Mouse (Mus musculus): ENCODE results near the gene Sh3pxd2b. TPM values are rescaled to one million over a fixed set of nuclear protein-coding genes. Genes with fewer than 3 reads are reported as not detected.
A peak's percentile ranks its signal among the peaks of the same experiment; 100 is the strongest.

The Sh3pxd2b gene
- polyA plus RNA-seq, 1 experiment from 2014 or later = 20.8 TPM

DNA sequence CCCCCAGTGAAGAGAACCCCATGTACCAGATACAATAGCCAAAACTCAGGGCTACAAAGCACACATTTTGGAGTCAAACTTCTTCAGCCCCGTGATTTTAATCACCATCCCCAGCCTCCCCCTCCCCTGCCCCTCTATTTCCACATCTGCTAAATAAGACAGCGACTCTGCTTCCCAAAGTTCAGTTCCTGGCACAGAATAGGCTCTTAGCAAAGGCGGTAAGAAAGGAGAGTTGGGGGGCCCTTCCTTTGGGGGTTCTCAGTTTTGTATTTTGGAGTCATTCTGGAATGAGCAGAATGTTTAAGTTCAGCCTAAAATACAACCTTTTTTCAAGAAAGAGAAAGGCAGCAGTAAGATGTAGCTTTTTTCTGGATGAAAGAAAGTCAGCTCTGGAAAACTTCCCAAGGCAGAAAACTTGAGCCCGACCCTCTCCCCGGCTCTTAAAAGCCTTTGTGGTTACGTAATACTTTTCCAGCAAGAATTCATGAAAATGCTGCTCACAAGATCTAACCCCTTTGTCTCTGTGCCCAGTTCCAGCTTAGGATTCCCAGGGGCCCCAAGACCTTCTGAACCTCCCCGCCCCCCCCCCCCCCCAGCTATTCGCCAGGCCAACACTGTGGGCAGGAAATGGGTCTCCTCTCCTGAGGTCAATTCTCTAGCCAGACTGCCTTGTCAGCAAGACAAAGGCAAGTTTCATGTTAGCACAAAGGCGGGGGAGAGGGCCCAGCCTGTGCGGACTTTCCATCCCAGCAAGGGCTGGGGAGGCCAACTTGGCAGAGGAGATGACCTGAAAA lies 35.9 kb downstream of the Sh3pxd2b start:
- H3K27ac ChIP-seq (replicated peaks) = peak overlapping the region; percentile 66
- WGBS = 8% methylated on average over 9 of the region's 10 CpGs
- peak; percentile 95 for ATAC-seq (ENCODE audit: low FRiP score, low read depth)
- no peak overlapping the region for H3K9ac ChIP-seq
- H3K36me3 ChIP-seq = peaks cover 21% of the 10 kb centered on the region
- no peak overlapping the region for H3K4me3 ChIP-seq
- H3K9me3 ChIP-seq = no peaks in the 10 kb centered on the region
- no peaks in the 10 kb centered on the region for H3K27me3 ChIP-seq
- H3K4me1 ChIP-seq (replicated peaks) = peaks cover 8% of the 10 kb centered on the region; the same call in 1 of the 2 replicates
- no peak overlapping the region for H3K4me2 ChIP-seq

- Histone ChIP-seq H3K4me2 (no peak overlapping the region), H3K36me3 (peaks cover 24% of the 10 kb centered on the region)
Observed at GRCm38 (mm10) chr11:32384135-32384801, 36.6 kb downstream of the Sh3pxd2b start.

DNA sequence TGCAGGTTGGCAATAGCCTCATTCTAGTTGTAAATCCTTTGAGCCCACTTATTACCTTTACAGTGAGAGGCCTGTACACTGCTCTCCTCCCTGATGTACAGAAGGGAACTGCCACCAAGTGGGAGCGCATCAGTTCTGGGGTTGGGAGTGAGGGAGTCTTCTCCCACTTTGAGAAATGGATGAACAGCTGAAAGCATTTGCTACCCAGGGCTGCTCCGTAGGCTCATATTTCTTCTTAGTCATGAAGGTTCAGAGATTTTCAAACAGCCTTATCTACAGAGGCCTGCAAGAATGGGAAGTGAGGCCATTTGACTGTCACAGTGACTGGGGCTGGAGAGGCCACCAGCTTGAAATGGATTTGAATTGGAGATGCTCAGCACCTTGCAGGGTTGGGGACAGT lies 38.4 kb downstream of the Sh3pxd2b start:
- ATAC-seq (ENCODE audit: low FRiP score, low read depth) = no peak
- H3K4me2 ChIP-seq = no peak overlapping the region
- peaks cover 28% of the 10 kb centered on the region for H3K36me3 ChIP-seq
- H3K27ac ChIP-seq (replicated peaks) = no peak overlapping the region
- no peaks in the 10 kb centered on the region for H3K27me3 ChIP-seq
- no peak overlapping the region for H3K4me3 ChIP-seq
- peaks cover 8% of the 10 kb centered on the region; the same call in 1 of the 2 replicates for H3K4me1 ChIP-seq (replicated peaks)
- WGBS = 90% methylated on average over 2 of the region's 2 CpGs
- no peaks in the 10 kb centered on the region for H3K9me3 ChIP-seq
- H3K9ac ChIP-seq = no peak overlapping the region

More at GRCm38 (mm10) chr11:32384135-32384801, 36.6 kb downstream of the Sh3pxd2b start:
- Histone ChIP-seq H3K4me1 (replicated peaks) (peaks cover 8% of the 10 kb centered on the region; the same call in 1 of the 2 replicates), H3K9me3 (no peaks in the 10 kb centered on the region), H3K9ac (no peak overlapping the region), H3K27ac (replicated peaks) (peak overlapping the region; percentile 66), H3K27me3 (no peaks in the 10 kb centered on the region), H3K4me3 (no peak overlapping the region)
- ATAC-seq (ENCODE audit: low FRiP score, low read depth) = no peak
- 28% methylated on average over 7 of the region's 7 CpGs for WGBS

DNA sequence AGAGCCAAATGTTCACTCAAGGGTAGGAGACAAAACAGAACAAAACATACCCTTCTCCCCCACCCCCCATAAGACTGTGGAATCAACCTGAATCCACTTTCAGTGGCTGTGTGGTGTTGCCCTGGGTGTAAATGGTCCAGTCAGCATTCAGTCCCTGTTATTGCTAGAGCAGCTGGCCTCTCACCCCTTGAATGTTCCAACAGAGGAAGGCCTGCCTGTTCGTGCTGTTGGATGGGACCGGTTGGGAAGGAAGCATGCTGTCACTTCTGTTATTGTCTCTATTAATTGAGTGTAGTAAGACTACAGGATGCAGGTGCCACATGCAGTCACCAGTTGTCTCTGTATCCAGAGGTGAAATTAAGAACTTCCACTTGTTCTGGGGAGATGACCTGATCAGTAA lies 40.4 kb downstream of the Sh3pxd2b start:
- H3K4me3 ChIP-seq = no peak overlapping the region
- H3K4me1 ChIP-seq (replicated peaks) = peaks cover 8% of the 10 kb centered on the region; the same call in 1 of the 2 replicates
- H3K27ac ChIP-seq (replicated peaks) = no peak overlapping the region
- H3K4me2 ChIP-seq = no peak overlapping the region
- 79% methylated on average over 2 of the region's 2 CpGs for WGBS
- no peaks in the 10 kb centered on the region for H3K9me3 ChIP-seq
- ATAC-seq (ENCODE audit: low FRiP score, low read depth) = no peak
- peaks cover 19% of the 10 kb centered on the region for H3K36me3 ChIP-seq
- H3K27me3 ChIP-seq = no peaks in the 10 kb centered on the region
- H3K9ac ChIP-seq = no peak overlapping the region

DNA sequence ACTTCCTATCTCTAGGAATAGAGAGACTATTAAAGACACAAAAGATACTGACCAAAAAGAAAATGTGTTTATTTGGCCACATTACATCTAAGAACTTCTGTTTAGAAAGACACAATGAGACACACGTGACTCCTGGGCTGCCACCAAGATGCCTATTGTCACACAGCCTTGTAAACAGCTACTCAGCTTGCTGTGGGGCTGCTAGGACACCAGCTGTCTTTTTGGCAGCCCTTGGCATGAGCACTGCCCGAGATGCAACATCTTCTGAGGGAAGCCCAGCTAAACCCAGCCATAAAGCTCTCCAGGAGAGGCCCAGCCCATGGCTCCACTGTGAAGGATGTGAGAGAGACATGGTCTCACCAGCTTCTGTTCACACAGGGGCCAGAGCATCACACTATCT lies 45.5 kb downstream of the Sh3pxd2b start:
- 62% methylated on average over 2 of the region's 2 CpGs for WGBS
- H3K36me3 ChIP-seq = peaks cover 24% of the 10 kb centered on the region
- no peaks in the 10 kb centered on the region for H3K4me1 ChIP-seq (replicated peaks)
- 0 out of 2 replicates have a peak, but pooled peaks have one; percentile 48 for ATAC-seq (ENCODE audit: low FRiP score, low read depth)
- H3K27ac ChIP-seq (replicated peaks) = no peak overlapping the region
- H3K4me2 ChIP-seq = no peak overlapping the region
- H3K9me3 ChIP-seq = no peaks in the 10 kb centered on the region
- H3K9ac ChIP-seq = no peak overlapping the region
- no peak overlapping the region for H3K4me3 ChIP-seq
- H3K27me3 ChIP-seq = no peaks in the 10 kb centered on the region

- no peaks in the 10 kb centered on the region for H3K9me3 ChIP-seq
- 84% methylated on average over 6 of the region's 6 CpGs for WGBS
- no peak overlapping the region for H3K4me3 ChIP-seq
- no peak overlapping the region for H3K9ac ChIP-seq
- no peak overlapping the region for H3K27ac ChIP-seq (replicated peaks)
- H3K27me3 ChIP-seq = no peaks in the 10 kb centered on the region
- ATAC-seq (ENCODE audit: low FRiP score, low read depth) = no peak
- no peak overlapping the region for H3K4me2 ChIP-seq
- no peaks in the 10 kb centered on the region for H3K4me1 ChIP-seq (replicated peaks)
- H3K36me3 ChIP-seq = peaks cover 13% of the 10 kb centered on the region
Observed at GRCm38 (mm10) chr11:32395791-32396190, 48.2 kb downstream of the Sh3pxd2b start.

DNA sequence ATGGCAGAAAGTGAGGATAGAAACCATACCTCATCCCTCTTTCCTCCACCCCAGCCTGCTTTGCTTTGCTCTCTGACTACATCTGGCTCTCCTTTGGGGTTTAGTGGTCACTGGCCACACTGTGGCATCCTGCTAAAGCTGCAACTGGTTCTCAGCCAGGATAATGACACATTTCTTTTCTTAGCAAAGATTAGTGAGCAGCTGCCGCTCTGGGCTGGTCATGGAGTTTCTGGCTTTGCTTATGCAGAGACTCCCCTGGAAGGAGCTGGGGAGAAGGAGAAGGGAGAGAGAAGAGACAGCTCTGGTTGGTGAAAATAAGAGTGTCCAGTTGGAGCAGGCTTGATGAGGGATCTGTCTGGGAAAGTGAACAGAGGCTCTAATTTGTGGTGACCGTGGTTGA lies 50.8 kb downstream of the Sh3pxd2b start:
- ATAC-seq (ENCODE audit: low FRiP score, low read depth) = no peak
- H3K4me3 ChIP-seq = no peak overlapping the region
- H3K4me1 ChIP-seq (replicated peaks) = no peaks in the 10 kb centered on the region
- no peak overlapping the region for H3K27ac ChIP-seq (replicated peaks)
- no peaks in the 10 kb centered on the region for H3K9me3 ChIP-seq
- WGBS = 71% methylated on average over 2 of the region's 2 CpGs
- no peaks in the 10 kb centered on the region for H3K27me3 ChIP-seq
- no peak overlapping the region for H3K9ac ChIP-seq
- H3K4me2 ChIP-seq = no peak overlapping the region
- H3K36me3 ChIP-seq = peaks cover 13% of the 10 kb centered on the region

- Histone ChIP-seq H3K4me2 (no peak overlapping the region), H3K27me3 (no peaks in the 10 kb centered on the region), H3K9ac (no peak overlapping the region), H3K4me1 (replicated peaks) (no peaks in the 10 kb centered on the region), H3K27ac (replicated peaks) (no peak overlapping the region), H3K36me3 (peaks cover 10% of the 10 kb centered on the region), H3K4me3 (no peak overlapping the region), H3K9me3 (no peaks in the 10 kb centered on the region)
- no peak for ATAC-seq (ENCODE audit: low FRiP score, low read depth)
- WGBS = 87% methylated on average over 2 of the region's 2 CpGs
Observed at GRCm38 (mm10) chr11:32399261-32399660, 51.6 kb downstream of the Sh3pxd2b start.

- Histone ChIP-seq H3K4me2 (no peak overlapping the region), H3K27me3 (no peaks in the 10 kb centered on the region), H3K36me3 (no peaks in the 10 kb centered on the region), H3K27ac (replicated peaks) (no peak overlapping the region), H3K9ac (no peak overlapping the region), H3K4me3 (no peak overlapping the region), H3K9me3 (no peaks in the 10 kb centered on the region), H3K4me1 (replicated peaks) (peaks cover 5% of the 10 kb centered on the region)
- WGBS = 72% methylated on average over 7 of the region's 7 CpGs
- ATAC-seq (ENCODE audit: low FRiP score, low read depth) = no peak
Observed at GRCm38 (mm10) chr11:32402712-32403111, 55.1 kb downstream of the Sh3pxd2b start.

- no peaks in the 10 kb centered on the region for H3K27me3 ChIP-seq
- H3K4me2 ChIP-seq = no peak overlapping the region
- H3K4me1 ChIP-seq (replicated peaks) = peaks cover 5% of the 10 kb centered on the region
- 0 out of 2 replicates have a peak, but pooled peaks cover 3% of the 10 kb centered on the region for H3K36me3 ChIP-seq
- WGBS = 79% methylated on average over 3 of the region's 3 CpGs
- H3K9me3 ChIP-seq = no peaks in the 10 kb centered on the region
- peak overlapping the region; percentile 60; the same call in 1 of the 2 replicates for H3K27ac ChIP-seq (replicated peaks)
- H3K9ac ChIP-seq = no peak overlapping the region
- no peak overlapping the region for H3K4me3 ChIP-seq
- no peak; the same call in 1 of the 2 replicates for ATAC-seq (ENCODE audit: low FRiP score, low read depth)
Observed at GRCm38 (mm10) chr11:32404708-32405107, 57.1 kb downstream of the Sh3pxd2b start.

- peaks cover 10% of the 10 kb centered on the region for H3K4me1 ChIP-seq (replicated peaks)
- H3K27me3 ChIP-seq = no peaks in the 10 kb centered on the region
- ATAC-seq (ENCODE audit: low FRiP score, low read depth) = no peak
- no peaks in the 10 kb centered on the region for H3K9me3 ChIP-seq
- peaks cover 15% of the 10 kb centered on the region; the same call in 1 of the 2 replicates for H3K36me3 ChIP-seq
- no peak overlapping the region for H3K9ac ChIP-seq
- H3K4me2 ChIP-seq = no peak overlapping the region
- no peak overlapping the region for H3K27ac ChIP-seq (replicated peaks)
- no peak overlapping the region for H3K4me3 ChIP-seq
- WGBS = 83% methylated on average over 3 of the region's 3 CpGs
Observed at GRCm38 (mm10) chr11:32407863-32408262, 60.2 kb downstream of the Sh3pxd2b start.

DNA sequence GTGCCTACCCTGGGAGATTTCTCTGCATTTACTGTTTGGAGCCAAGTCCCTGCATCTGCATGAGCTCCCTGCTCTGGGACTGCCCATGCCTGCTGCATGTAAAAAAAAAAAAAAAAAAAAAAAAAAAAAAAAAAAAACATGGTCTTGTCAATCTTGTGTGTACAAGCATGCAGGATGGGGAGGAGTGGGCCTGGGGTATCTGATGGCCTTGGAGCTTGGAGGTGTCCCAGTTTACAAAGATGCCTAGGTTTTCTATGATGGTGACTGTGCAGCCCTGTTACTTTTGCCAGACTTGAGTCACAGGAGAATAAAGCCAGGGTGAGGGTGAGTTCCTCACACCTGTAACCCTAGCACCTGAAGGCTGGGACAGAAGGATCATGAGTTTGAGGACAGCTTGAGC lies 61.4 kb downstream of the Sh3pxd2b start:
- no peaks in the 10 kb centered on the region for H3K9me3 ChIP-seq
- no peak overlapping the region for H3K4me3 ChIP-seq
- H3K36me3 ChIP-seq = peaks cover 23% of the 10 kb centered on the region; the same call in 1 of the 2 replicates
- no peak for ATAC-seq (ENCODE audit: low FRiP score, low read depth)
- peaks cover 10% of the 10 kb centered on the region for H3K4me1 ChIP-seq (replicated peaks)
- no peak overlapping the region for H3K27ac ChIP-seq (replicated peaks)
- no peak overlapping the region for H3K9ac ChIP-seq
- H3K27me3 ChIP-seq = no peaks in the 10 kb centered on the region
- no peak overlapping the region for H3K4me2 ChIP-seq

Data from hindbrain, embryonic 15.5 days (tissue).